12 mouse cellular contexts compared by ENCODE assay signal in the genomic region with DNA sequence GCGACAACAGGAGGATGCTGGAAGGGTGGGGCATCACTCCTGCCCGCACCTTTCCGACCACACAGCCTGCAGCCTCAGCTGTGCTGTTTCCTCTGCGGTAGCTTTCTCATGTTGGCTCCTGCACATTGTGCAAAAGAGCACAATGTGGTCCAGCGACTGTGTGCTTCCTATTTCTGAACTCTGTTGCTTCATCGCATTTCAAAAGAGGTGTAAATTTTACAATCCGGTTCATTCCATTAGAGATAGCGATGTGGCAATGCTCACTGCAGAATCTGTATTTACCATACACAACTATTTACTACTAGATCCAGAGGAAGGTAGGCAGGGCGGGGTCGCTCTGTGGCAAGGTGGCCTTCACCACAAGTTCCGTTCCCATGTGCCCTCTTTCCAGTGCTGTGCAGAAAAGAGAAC. TPM values are rescaled to one million over a fixed set of nuclear protein-coding genes. Genes with fewer than 3 reads are reported as not detected.
A peak's percentile ranks its signal among the peaks of the same experiment; 100 is the strongest.
DNase-seq lines count a peak whose midpoint lies in the region; ATAC-seq lines count a peak whose summit lies in the region.
"Had no signal": no experiment of that assay in that cellular context is flagged by ENCODE, and none has a peak within 500 bp of the region (broad histone marks: within the 10 kb centered on the region; RNA-seq: fewer than 3 reads in every experiment).

No protein-coding gene starts in this region.

- 18% methylated on average over 11 of the region's 11 CpGs for WGBS in liver, embryonic 16.5 days (ENCODE audit: insufficient replicate concordance)
- 89% methylated on average over 11 of the region's 11 CpGs for WGBS in midbrain, embryonic 15.5 days

- DNase-seq in liver, result no peak
- peak; percentile 78 for DNase-seq in thymus, postnatal 25 days
- no peak for DNase-seq in frontal cortex, postnatal 10 days (ENCODE audit: low spot score in 2 of 2)
- DNase-seq in retina, embryonic 14.5 days (ENCODE audit: low spot score), result no peak
- DNase-seq: kidney, postnatal 14 days; left cerebral cortex, postnatal 4 days had no signal

- H3K36me3 ChIP-seq in liver, embryonic 16.5 days (ENCODE audit: control insufficient read depth, insufficient read depth), result no peaks in the 10 kb centered on the region
- no peaks in the 10 kb centered on the region for H3K36me3 ChIP-seq in midbrain, embryonic 15.5 days (replicated peaks)
- H3K36me3 ChIP-seq: hindbrain, embryonic 10.5 days had no signal

- no peak overlapping the region for H3K4me2 ChIP-seq in liver, embryonic 16.5 days (ENCODE audit: low read depth, low read length)
- no peak overlapping the region for H3K4me2 ChIP-seq in midbrain, embryonic 15.5 days

- H3K27me3 ChIP-seq in liver, embryonic 16.5 days (ENCODE audit: control insufficient read depth, insufficient read depth, low read depth, low read length), result no peaks in the 10 kb centered on the region
- H3K27me3 ChIP-seq in midbrain, embryonic 15.5 days (replicated peaks), result no peaks in the 10 kb centered on the region

- ATAC-seq in liver, embryonic 16.5 days (ENCODE audit: low read depth), result peak; percentile 50; the same call in 1 of the 2 replicates
- ATAC-seq in inflammation-experienced regulatory T-cells, adult 6 months, result peak; percentile 84
- peak; percentile 80 for ATAC-seq in neutrophil, adult 5-6 weeks (ENCODE audit: extremely low read depth, insufficient number of reproducible peaks, low FRiP score, poor library complexity, severe bottlenecking)
- no peak for ATAC-seq in midbrain, embryonic 15.5 days (replicated peaks)
- ATAC-seq: forebrain, embryonic 14.5 days had no signal

- H3K9ac ChIP-seq in liver, embryonic 16.5 days (ENCODE audit: low read depth, low read length), result no peak overlapping the region
- no peak overlapping the region for H3K9ac ChIP-seq in midbrain, embryonic 15.5 days

- H3K4me3 ChIP-seq in liver, embryonic 16.5 days (ENCODE audit: low read depth, low read length), result no peak overlapping the region
- H3K4me3 ChIP-seq in midbrain, embryonic 15.5 days, result no peak overlapping the region
- H3K4me3 ChIP-seq: hindbrain, embryonic 10.5 days had no signal

- no peaks in the 10 kb centered on the region for H3K9me3 ChIP-seq in liver, embryonic 16.5 days (replicated peaks; ENCODE audit: control insufficient read depth, low read length)
- no peaks in the 10 kb centered on the region for H3K9me3 ChIP-seq in midbrain, embryonic 15.5 days
- H3K9me3 ChIP-seq: hindbrain, embryonic 10.5 days had no signal

- H3K27ac ChIP-seq in liver, embryonic 16.5 days (ENCODE audit: low read length), result no peak overlapping the region
- no peak overlapping the region for H3K27ac ChIP-seq in midbrain, embryonic 15.5 days
- H3K27ac ChIP-seq: hindbrain, embryonic 10.5 days had no signal

- peaks cover 18% of the 10 kb centered on the region for H3K4me1 ChIP-seq in liver, embryonic 16.5 days (ENCODE audit: control insufficient read depth, low read depth, low read length)
- peaks cover 16% of the 10 kb centered on the region for H3K4me1 ChIP-seq in midbrain, embryonic 15.5 days

RNA-seq across cellular contexts. Expression of gene Ripor2, which starts 17.6 kb away (rescaled TPM):
- 3.2 and 4.4 TPM in 2 replicates for polyA plus RNA-seq in liver, embryonic 16.5 days (2015; fragmentation: Nextera tagmentation; extraction: Ambion mirVana)
- 100 to 1,000 TPM; 199 to 236 (median 232) TPM for polyA plus RNA-seq in inflammation-experienced regulatory T-cells, adult 6 months (2017; shearing (Covaris generic))
- total RNA-seq in neutrophil, adult 5-6 weeks (2017), result 585 and 610 TPM in 2 replicates
- 32.3 and 34.0 TPM in 2 replicates for polyA plus RNA-seq in midbrain, embryonic 15.5 days (2015; fragmentation: Nextera tagmentation; extraction: Ambion mirVana)
